Mouse (Mus musculus) limb, embryonic 14.5 days (tissue): ENCODE measurements around the gene Ak8. TPM values are rescaled to one million over a fixed set of nuclear protein-coding genes. Genes with fewer than 3 reads are reported as not detected.

Experiments
- ATAC-seq: fragments of 200-750 bp; cut with Nextera tagmentation; 2 replicates; pipeline ENCODE4 v1.8.0; 2017; ENCODE audit warnings: low read depth, moderate number of reproducible peaks, moderate TSS enrichment; ENCODE audit not compliant: low FRiP score
- DNase-seq: peaks from one replicate; pipeline ENCODE4 v3.0.0-alpha.2; 2015; ENCODE audit warnings: low spot score
- H3K27ac ChIP-seq: fragments of 300-500 bp; sonication (generic); replicated peaks from 2 replicates; pipeline ENCODE4 v1.5.1; 2014; ENCODE audit warnings: low read depth, mild to moderate bottlenecking, low read length, moderate library complexity, mixed read lengths
- H3K27me3 ChIP-seq: fragments of 300-500 bp; sonication (generic); 2 replicates; pipeline ENCODE4 v1.6.1; 2014; ENCODE audit warnings: low read length, mixed read lengths; ENCODE audit not compliant: control insufficient read depth, insufficient read depth
- H3K36me3 ChIP-seq: fragments of 300-500 bp; sonication (generic); 2 replicates; pipeline ENCODE4 v1.6.1; 2014; ENCODE audit warnings: mild to moderate bottlenecking, low read length, moderate library complexity, mixed read lengths; ENCODE audit not compliant: control insufficient read depth, insufficient read depth
- H3K4me1 ChIP-seq: fragments of 300-500 bp; sonication (generic); 2 replicates; pipeline ENCODE4 v1.6.1; 2014; ENCODE audit warnings: antibody characterized with exemption, low read length, mixed read lengths; ENCODE audit not compliant: control insufficient read depth, insufficient read depth
- H3K4me2 ChIP-seq: fragments of 300-500 bp; sonication (generic); replicated peaks from 2 replicates; pipeline ENCODE4 v1.6.1; 2014; ENCODE audit warnings: low read depth, mild to moderate bottlenecking, low read length, moderate library complexity; ENCODE audit not compliant: severe bottlenecking
- H3K4me3 ChIP-seq: fragments of 300-500 bp; sonication (generic); replicated peaks from 2 replicates; pipeline ENCODE4 v1.5.1; 2014; ENCODE audit warnings: low read length
- H3K9ac ChIP-seq: fragments of 300-500 bp; sonication (generic); 2 replicates; pipeline ENCODE4 v1.6.1; 2014; ENCODE audit warnings: mild to moderate bottlenecking, low read depth, low read length, moderate library complexity; ENCODE audit not compliant: severe bottlenecking
- H3K9me3 ChIP-seq: fragments of 300-500 bp; sonication (generic); 2 replicates; pipeline ENCODE4 v1.6.1; 2016; ENCODE audit warnings: low read length; ENCODE audit not compliant: control insufficient read depth
- POLR2A ChIP-seq: fragments of 200-500 bp; IDR thresholded peaks from 2 replicates; pipeline ENCODE4 v1.8.0; 2012; ENCODE audit warnings: inconsistent platforms, mild to moderate bottlenecking, moderate library complexity, borderline replicate concordance; ENCODE audit not compliant: insufficient read depth, insufficient read length; ENCODE audit errors: extremely low read depth
- WGBS: fragments of 180-500 bp; shearing (Covaris S2); extraction: QIAGEN DNeasy Blood & Tissue Kit; methylation state at CpG from one replicate; pipeline ENCODE4 v1.1.7; 2014; 5-methylcytosine and 5-hydroxymethylcytosine counted together
- polyA plus RNA-seq, 2 experiments: library from polyadenylated mRNA; depleted of rRNA in 1 of 2; stranded (reverse) in 1 of 2; unstranded in 1 of 2; fragments of >200 nt; fragmentation: Nextera tagmentation in 1 of 2; extraction: Ambion mirVana in 1 of 2; gene quantifications; 2 replicates each; pipeline versions ENCODE4 v1.2.1 to v1.2.3; 2012 to 2014

The Ak8 gene
- polyA plus RNA-seq, 2 experiments: 0.49 to 0.58 TPM

- Histone ChIP-seq H3K36me3 (no peaks in the 10 kb centered on the region), H3K4me2 (no peak overlapping the region)
- no peak for TF ChIP-seq POLR2A
Measured at GRCm38 (mm10) chr2:28730676-28731075, 30.7 kb downstream of the Ak8 start.

GRCm38 (mm10) chr2:28737112-28737511, 37.1 kb downstream of the Ak8 start:
- no peak for TF ChIP-seq POLR2A
- Histone ChIP-seq H3K36me3 (no peaks in the 10 kb centered on the region), H3K4me3 (no peak overlapping the region), H3K27ac (no peak overlapping the region), H3K9me3 (no peaks in the 10 kb centered on the region), H3K27me3 (no peaks in the 10 kb centered on the region), H3K9ac (no peak overlapping the region), H3K4me2 (no peak overlapping the region), H3K4me1 (0 out of 2 replicates have a peak, but pooled peaks cover 2% of the 10 kb centered on the region)
- WGBS: 76% methylated on average over 5 of the region's 5 CpGs
- no peak for ATAC-seq
- no peak for DNase-seq

More at GRCm38 (mm10) chr2:28730676-28731075, 30.7 kb downstream of the Ak8 start:
- DNase-seq: no peak
- no peaks in the 10 kb centered on the region for H3K27me3 ChIP-seq
- ATAC-seq: no peak
- no peaks in the 10 kb centered on the region for H3K9me3 ChIP-seq
- peaks cover 15% of the 10 kb centered on the region for H3K4me1 ChIP-seq
- H3K4me3 ChIP-seq: no peak overlapping the region
- H3K9ac ChIP-seq: no peak overlapping the region
- H3K27ac ChIP-seq: no peak overlapping the region

GRCm38 (mm10) chr2:28740159-28740558, 40.2 kb downstream of the Ak8 start:
- no peak overlapping the region for H3K4me3 ChIP-seq
- TF ChIP-seq POLR2A: no peak
- WGBS: 80% methylated on average over 5 of the region's 5 CpGs
- H3K9ac ChIP-seq: no peak overlapping the region
- ATAC-seq: no peak
- no peaks in the 10 kb centered on the region for H3K27me3 ChIP-seq
- H3K36me3 ChIP-seq: no peaks in the 10 kb centered on the region
- no peak overlapping the region for H3K27ac ChIP-seq
- no peak for DNase-seq
- no peak overlapping the region for H3K4me2 ChIP-seq
- no peaks in the 10 kb centered on the region for H3K9me3 ChIP-seq
- 0 out of 2 replicates have a peak, but pooled peaks cover 2% of the 10 kb centered on the region for H3K4me1 ChIP-seq

- Histone ChIP-seq H3K9ac (no peak overlapping the region), H3K27ac (no peak overlapping the region), H3K27me3 (no peaks in the 10 kb centered on the region), H3K4me1 (no peaks in the 10 kb centered on the region), H3K36me3 (no peaks in the 10 kb centered on the region), H3K9me3 (no peaks in the 10 kb centered on the region), H3K4me2 (no peak overlapping the region), H3K4me3 (no peak overlapping the region)
- ATAC-seq (no peak), DNase-seq (no peak)
- TF ChIP-seq POLR2A: no peak
- 66% methylated on average over 8 of the region's 8 CpGs for WGBS
Measured at GRCm38 (mm10) chr2:28742701-28743100, 42.7 kb downstream of the Ak8 start.

- Histone ChIP-seq H3K27ac (no peak overlapping the region), H3K9ac (no peak overlapping the region), H3K4me1 (peaks cover 13% of the 10 kb centered on the region), H3K4me2 (no peak overlapping the region), H3K36me3 (no peaks in the 10 kb centered on the region), H3K9me3 (no peaks in the 10 kb centered on the region), H3K27me3 (no peaks in the 10 kb centered on the region), H3K4me3 (no peak overlapping the region)
- no peak for TF ChIP-seq POLR2A
- DNase-seq: no peak
- no peak for ATAC-seq
- WGBS: 61% methylated on average over 15 of the region's 15 CpGs
Measured at GRCm38 (mm10) chr2:28746682-28747332, 46.8 kb downstream of the Ak8 start.
